Mouse (Mus musculus) heart, postnatal 10 days (tissue): ENCODE data around the gene Rasl11a. TPM values are rescaled to one million over a fixed set of nuclear protein-coding genes. Genes with fewer than 3 reads are reported as not detected.
"Not testable (repeated sequence)": the region's sequence is repeated elsewhere in the genome, so short reads cannot be mapped to it uniquely, and the experiment has no call there.

Experiments
- DNase-seq, 2 experiments: peaks; one replicate each; pipeline ENCODE4 v3.0.0; 2021
- intact Hi-C: fragments of 180-260 bp; cut with DNase I; formaldehyde crosslinking; loops from one replicate; pipeline ENCODE4 v1.15.1; 2025
- total RNA-seq, 2 experiments: library from RNA; stranded (reverse); gene quantifications; 2 replicates each; pipeline ENCODE4 v1.2.3; 2021

Gene Rasl11a
- total RNA-seq, 2 experiments from 2014 or later, result 5.9 to 7.5 TPM

GRCm38 (mm10) chr5:146883486-146884272 is 38.8 kb downstream of the Rasl11a start:
- intact Hi-C loops, result no loop called here
- no peak for DNase-seq

- intact Hi-C loops, result no loop called here
- DNase-seq, result peak in 1 of 2 experiments; percentile 42
Observed at GRCm38 (mm10) chr5:146891127-146891526, 46.3 kb downstream of the Rasl11a start.

GRCm38 (mm10) chr5:146892904-146893303 is 48.0 kb downstream of the Rasl11a start:
- intact Hi-C loops, result no loop called here
- DNase-seq, result no peak

- intact Hi-C loops, result no loop called here
Observed at GRCm38 (mm10) chr5:146893478-146894182, 48.8 kb downstream of the Rasl11a start.

GRCm38 (mm10) chr5:146895667-146896066 is 50.8 kb downstream of the Rasl11a start:
- intact Hi-C loops, result not testable (repeated sequence)

More at GRCm38 (mm10) chr5:146893478-146894182, 48.8 kb downstream of the Rasl11a start:
- no peak for DNase-seq

GRCm38 (mm10) chr5:146896973-146897372 is 52.1 kb downstream of the Rasl11a start:
- intact Hi-C loops, result no loop called here
- DNase-seq, result peak; percentile 21 to 23

More at GRCm38 (mm10) chr5:146895667-146896066, 50.8 kb downstream of the Rasl11a start:
- DNase-seq, result not testable (repeated sequence)

Other genes with a start within 250 kb of the Rasl11a start
- gene Usp12, start 50.1 kb upstream of the Rasl11a start, total RNA-seq, result 10 to 100 TPM; 17.4 to 20.5 TPM
- 100 to 1,000 TPM; 157 to 159 TPM for gene Rpl21, start 12.2 kb upstream of the Rasl11a start, total RNA-seq
- 10 to 100 TPM; 23.3 to 27.7 TPM for gene Gtf3a, start 103.6 kb downstream of the Rasl11a start, total RNA-seq
- gene Mtif3, start 118.7 kb downstream of the Rasl11a start, total RNA-seq, result 10 to 100 TPM; 19.6 to 20.3 TPM
- gene Lnx2, start 231.5 kb downstream of the Rasl11a start, total RNA-seq, result 10 to 100 TPM; 17.9 to 20.5 TPM
- gene Polr1d, start 232.0 kb downstream of the Rasl11a start, total RNA-seq, result 10 to 100 TPM; 83.7 to 88.3 TPM